Mouse (Mus musculus) cerebellum, adult (tissue): ENCODE data around the gene Parp16.
"Not testable (repeated sequence)": the region's sequence is repeated elsewhere in the genome, so short reads cannot be mapped to it uniquely, and the experiment has no call there.

Source experiments
- ATAC-seq: cut with Nextera tagmentation; 2 replicates; pipeline ENCODE4 v1.9.2; 2017; ENCODE audit warnings: mild to moderate bottlenecking, moderate library complexity, mixed read lengths; ENCODE audit not compliant: insufficient number of reproducible peaks, low FRiP score, low TSS enrichment

Parp16 gene

DNA sequence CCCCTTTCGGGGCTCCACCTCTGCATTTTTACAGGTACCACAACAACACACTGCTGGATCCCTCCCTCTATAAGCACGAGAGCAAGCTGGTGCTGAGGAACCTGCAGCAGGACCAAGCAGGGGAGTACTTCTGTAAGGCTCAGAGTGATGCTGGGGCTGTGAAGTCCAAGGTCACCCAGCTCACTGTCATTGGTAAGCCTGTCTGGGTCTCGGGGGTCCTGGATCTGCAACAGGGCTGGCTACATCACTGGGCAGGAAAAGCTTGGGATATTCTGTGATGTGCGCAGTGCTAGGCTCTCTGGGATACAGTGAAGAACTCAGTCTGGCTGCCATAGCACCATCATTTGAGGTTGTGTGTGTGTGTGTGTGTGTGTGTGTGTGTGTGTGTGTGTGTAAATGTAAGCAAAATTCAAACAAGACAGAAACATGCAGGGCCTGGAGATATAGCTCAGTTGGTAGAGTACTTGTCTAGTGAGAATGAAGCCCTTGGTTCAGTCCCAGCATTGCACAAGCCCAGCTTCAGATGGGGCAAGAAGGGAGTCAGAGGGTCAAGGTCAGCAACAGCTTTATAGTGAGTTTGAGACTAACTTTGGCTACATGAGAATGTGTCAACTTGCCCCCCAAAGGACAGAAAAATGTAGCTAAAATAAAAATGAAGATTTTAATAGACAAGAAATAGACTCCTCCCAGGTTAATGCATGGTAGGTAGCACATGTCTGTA lies 80.8 kb downstream of the Parp16 start:
- no peak for ATAC-seq

DNA sequence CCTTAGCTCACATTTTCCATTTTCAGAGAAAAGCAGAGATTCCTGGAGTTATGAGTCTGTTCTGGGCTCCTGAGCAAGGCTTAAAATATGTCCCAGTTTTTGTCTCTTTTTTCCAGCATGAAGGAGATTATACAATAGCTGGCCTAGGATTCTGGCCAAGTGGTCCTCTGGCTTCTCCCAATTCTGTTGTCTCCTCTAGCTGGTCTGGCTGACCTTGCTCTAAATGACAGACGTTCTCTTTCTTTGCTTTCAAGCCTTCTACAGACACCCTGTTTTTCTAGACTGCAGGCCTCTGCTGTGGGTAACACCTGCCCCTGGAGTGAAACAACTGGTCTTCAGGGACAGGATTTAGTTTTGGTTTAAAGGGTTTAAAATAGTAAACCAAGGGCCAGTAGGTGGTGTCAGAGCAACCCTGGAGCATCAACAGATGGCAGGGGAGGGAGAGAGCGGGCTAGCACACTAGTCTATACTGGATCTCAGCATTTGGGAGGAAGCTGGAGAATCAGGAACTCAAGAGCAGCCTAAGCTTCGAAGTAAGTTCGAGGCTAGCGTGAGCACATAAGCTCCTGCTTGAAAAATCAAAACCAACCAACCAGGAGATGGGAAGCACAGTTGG lies 86.5 kb downstream of the Parp16 start:
- peak; percentile 56; the same call in 1 of the 2 replicates for ATAC-seq

DNA sequence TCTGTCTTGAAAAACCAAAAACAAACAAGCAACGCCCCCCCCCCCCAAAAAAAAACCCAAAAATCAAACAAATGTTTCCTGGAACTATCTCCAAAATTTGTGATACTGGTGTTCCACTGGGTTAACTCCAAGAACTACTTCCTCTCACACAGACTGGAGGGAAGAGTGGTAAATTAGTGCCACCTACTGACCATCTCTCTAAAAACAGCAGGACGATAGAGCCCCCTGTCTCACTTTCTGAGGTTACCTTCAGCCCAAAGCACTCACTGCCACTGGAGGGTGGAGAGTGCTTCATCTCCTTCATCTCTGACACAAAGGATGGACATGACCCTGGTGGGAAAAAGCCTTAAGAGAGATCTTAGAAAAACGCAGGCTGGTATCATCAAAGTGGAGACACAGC lies 88.1 kb downstream of the Parp16 start:
- ATAC-seq, result no peak

DNA sequence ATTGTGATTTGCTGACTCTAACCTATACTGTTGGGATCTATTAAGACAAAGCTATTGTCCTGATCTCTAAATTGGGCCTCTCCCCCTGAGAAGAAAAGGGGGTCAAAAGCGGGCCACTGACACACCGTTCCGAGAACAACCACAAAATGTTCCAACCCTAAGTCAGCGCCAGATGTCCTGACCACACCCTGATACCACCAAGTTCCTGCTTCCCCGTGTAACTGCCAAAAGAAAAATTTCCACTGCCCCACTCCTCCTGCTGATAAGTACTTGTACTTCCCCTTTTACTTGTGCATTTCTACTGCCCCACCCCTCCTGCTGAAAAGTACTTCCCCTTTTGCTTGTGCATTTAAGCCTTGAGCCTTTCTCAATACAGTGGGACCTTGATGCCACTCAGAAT lies 93.1 kb downstream of the Parp16 start:
- ATAC-seq, result not testable (repeated sequence)
